Mouse (Mus musculus): ENCODE results near the gene Ablim1.

Ablim1 gene

DNA sequence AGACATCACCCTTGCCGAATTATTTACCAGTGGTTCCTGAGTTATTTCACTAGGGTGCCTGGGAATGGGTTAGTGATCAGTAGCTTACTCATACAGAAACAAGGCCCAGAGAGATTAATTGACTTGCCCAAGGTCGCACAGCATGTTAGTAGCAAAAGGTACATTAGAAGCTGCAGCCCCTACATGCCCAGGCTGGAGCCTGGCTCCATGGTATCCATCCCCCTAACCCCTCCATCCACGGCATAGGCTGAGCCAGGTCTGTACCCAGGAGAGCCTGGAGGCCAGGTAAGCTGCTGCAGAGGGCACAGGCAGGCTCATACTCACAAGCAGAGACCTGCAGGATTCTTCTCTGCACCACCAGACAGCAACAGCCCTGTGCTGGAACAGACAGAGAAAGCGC, 312.8 kb downstream of the Ablim1 start:
- peak; percentile 25 for DNase-seq

GRCm38 (mm10) chr19:57000592-57000991, 314.1 kb downstream of the Ablim1 start:
- DNase-seq = no peak

DNA sequence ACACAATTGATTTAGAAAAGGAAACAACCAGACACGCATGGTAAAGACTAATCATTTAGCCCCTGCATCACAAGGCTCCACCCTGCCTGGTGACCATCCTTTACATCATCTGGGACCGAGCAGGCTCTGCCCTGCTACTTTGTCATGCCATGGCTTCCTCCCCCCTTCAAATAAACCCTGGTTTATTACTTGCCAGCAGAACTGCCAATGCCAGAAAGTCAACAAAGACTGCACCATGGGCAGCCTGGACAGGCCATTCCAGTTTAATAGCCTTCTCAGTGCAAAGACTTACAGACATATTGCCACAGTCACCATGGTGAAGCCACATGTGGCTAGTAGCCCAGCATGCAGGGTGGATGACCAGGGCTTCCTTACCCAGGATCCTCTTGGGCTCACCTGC, 314.9 kb downstream of the Ablim1 start:
- DNase-seq = no peak

- no peak for DNase-seq
Measured at GRCm38 (mm10) chr19:56998910-56999309, 315.8 kb downstream of the Ablim1 start.

- no peak for DNase-seq
Measured at GRCm38 (mm10) chr19:56998331-56998730, 316.4 kb downstream of the Ablim1 start.

GRCm38 (mm10) chr19:56997164-56997599, 317.5 kb downstream of the Ablim1 start:
- DNase-seq = no peak

DNA sequence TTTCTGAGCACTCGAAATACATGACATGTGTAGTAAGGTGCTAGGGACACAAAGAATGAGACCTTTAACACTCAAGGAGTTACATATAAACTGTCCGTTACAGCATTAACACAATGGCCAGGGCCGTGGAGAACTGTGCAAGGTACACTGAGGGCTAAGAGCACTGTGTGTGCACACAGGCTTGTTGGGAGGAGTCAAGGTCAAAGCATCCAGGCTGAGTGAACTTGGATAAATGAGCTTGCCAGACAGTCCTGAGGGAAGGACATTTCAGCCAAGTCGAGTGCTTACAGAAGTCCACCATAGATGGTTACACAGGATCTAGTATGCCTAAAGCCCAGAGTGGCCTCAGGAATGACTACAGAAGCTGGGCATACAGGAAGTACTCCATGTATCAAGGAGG, 319.3 kb downstream of the Ablim1 start:
- no peak for DNase-seq

DNA sequence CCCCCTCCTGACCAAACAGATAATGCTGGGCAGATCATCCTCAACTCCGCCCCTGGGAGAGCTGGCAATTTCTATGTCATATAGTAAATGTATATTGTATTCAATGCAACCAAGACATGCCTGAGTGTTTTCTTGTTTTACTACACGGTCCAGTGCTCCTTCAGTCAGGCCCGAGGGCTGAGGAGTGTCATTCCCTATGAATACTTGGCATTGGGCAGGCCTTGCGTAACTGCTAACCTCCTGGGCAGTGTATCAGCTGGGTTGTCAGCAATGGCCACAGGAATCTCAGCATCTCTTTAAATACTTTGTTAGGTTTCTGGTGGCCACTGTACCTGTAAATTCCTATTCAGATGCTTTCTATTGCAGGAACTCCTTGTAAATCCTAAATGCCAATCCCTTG, 320.1 kb downstream of the Ablim1 start:
- DNase-seq = no peak

GRCm38 (mm10) chr19:56993763-56994162, 321.0 kb downstream of the Ablim1 start:
- DNase-seq = no peak

DNA sequence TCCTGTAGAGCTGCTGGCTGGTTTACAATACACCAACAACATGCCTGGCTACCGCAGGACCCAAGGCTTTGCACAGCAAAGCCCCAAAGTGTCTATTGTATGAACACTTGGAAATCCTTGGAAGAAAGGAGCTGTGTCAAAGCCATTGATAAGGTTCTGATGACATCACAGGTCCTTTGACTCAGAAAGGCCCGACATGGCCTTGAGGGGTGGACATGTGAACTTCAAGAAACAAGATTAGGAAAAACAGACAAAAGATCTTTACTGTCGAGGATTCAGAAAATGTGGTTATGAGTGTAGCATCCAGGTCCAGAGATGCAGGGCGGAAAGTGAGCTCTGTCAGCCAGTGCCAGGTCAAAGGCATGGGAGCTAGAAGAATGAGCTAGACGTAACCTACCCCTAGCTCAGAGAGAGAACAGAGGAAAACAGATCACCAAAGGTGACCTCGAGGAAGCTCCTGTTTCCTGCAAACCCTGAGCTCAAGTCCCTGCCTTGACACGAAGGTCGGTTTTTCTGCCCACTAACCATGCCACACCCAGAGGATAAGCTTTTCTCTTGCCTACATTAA, 321.7 kb downstream of the Ablim1 start:
- DNase-seq = no peak

GRCm38 (mm10) chr19:56990367-56991111, 324.2 kb downstream of the Ablim1 start:
- DNase-seq = no peak

GRCm38 (mm10) chr19:56989171-56989570, 325.5 kb downstream of the Ablim1 start:
- DNase-seq = no peak

- no peak for DNase-seq
Measured at GRCm38 (mm10) chr19:56984229-56984628, 330.5 kb downstream of the Ablim1 start.

DNA sequence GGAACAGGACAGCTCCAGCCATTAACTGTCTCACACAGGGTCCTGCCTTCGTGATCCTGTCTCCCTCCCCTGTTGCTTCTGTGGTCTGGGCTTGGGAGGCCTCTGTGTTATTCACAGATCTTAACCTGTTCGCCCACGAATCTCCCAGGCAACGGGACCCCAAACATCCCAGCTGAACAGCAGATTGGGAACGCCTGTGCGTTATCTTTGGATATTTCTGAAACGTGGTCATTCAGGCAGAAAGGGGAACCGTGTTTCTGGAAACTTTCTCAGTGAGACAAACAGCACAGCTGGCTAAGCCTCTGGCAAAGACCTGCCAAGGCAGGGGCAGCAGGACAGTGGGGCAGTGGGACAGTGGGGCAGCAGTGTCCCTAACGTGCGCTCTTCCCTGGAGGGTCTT, 331.0 kb downstream of the Ablim1 start:
- no peak for DNase-seq

Measured in cerebellum, adult 11-12 months (tissue).